Mouse (Mus musculus): ENCODE results near the gene Armh3. TPM values are rescaled to one million over a fixed set of nuclear protein-coding genes. Genes with fewer than 3 reads are reported as not detected.
"Not testable (repeated sequence)": the region's sequence is repeated elsewhere in the genome, so short reads cannot be mapped to it uniquely, and the experiment has no call there.

Armh3 gene
- total and polyA plus RNA-seq, 2 experiments from 2014 or later, result 16.5 to 17.5 TPM

- TF ChIP-seq CTCF (IDR thresholded peaks at IDR 0.05; ENCODE audit: low read depth), result no peak
- DNase-seq (ENCODE audit: low spot score), result no peak
- H3K4me3 ChIP-seq (ENCODE audit: low read length), result no peak overlapping the region
- 91% methylated on average over 4 of the region's 4 CpGs for WGBS
- no peak overlapping the region for H3K9ac ChIP-seq (replicated peaks; ENCODE audit: low read length)
- no peak overlapping the region for H3K27ac ChIP-seq
- H3K4me2 ChIP-seq (ENCODE audit: low read depth, low read length), result no peak overlapping the region
- H3K27me3 ChIP-seq (ENCODE audit: insufficient read depth, low read length), result no peaks in the 10 kb centered on the region
- H3K36me3 ChIP-seq (ENCODE audit: insufficient read depth, low read length), result no peaks in the 10 kb centered on the region
- no peak for ATAC-seq
- H3K9me3 ChIP-seq (ENCODE audit: low read length), result no peaks in the 10 kb centered on the region
- no peaks in the 10 kb centered on the region for H3K4me1 ChIP-seq (ENCODE audit: insufficient read depth, low read length)
Observed at GRCm38 (mm10) chr19:45807732-45808131, 190.6 kb downstream of the Armh3 start.

- H3K9ac ChIP-seq (replicated peaks; ENCODE audit: low read length); H3K4me3 ChIP-seq (ENCODE audit: low read length); H3K4me2 ChIP-seq (ENCODE audit: low read depth, low read length); ATAC-seq; H3K9me3 ChIP-seq (ENCODE audit: low read length); H3K4me1 ChIP-seq (ENCODE audit: insufficient read depth, low read length); H3K27ac ChIP-seq; DNase-seq (ENCODE audit: low spot score); H3K36me3 ChIP-seq (ENCODE audit: insufficient read depth, low read length); H3K27me3 ChIP-seq (ENCODE audit: insufficient read depth, low read length): not testable (repeated sequence)
- 95% methylated on average over 6 of the region's 6 CpGs for WGBS
Observed at GRCm38 (mm10) chr19:45805817-45806216, 192.5 kb downstream of the Armh3 start.

- ATAC-seq (peak; percentile 63; the same call in 1 of the 2 replicates), DNase-seq (ENCODE audit: low spot score) (peak; percentile 56)
- WGBS, result 27% methylated on average over 12 of the region's 12 CpGs
- no peaks in the 10 kb centered on the region for H3K36me3 ChIP-seq (ENCODE audit: insufficient read depth, low read length)
- H3K9ac ChIP-seq (replicated peaks; ENCODE audit: low read length), result no peak overlapping the region
- no peak overlapping the region for H3K27ac ChIP-seq
- H3K4me1 ChIP-seq (ENCODE audit: insufficient read depth, low read length), result no peaks in the 10 kb centered on the region
- H3K4me2 ChIP-seq (ENCODE audit: low read depth, low read length), result no peak overlapping the region
- no peaks in the 10 kb centered on the region for H3K27me3 ChIP-seq (ENCODE audit: insufficient read depth, low read length)
- H3K9me3 ChIP-seq (ENCODE audit: low read length), result no peaks in the 10 kb centered on the region
- H3K4me3 ChIP-seq (ENCODE audit: low read length), result no peak overlapping the region
- peak; percentile 88 for TF ChIP-seq CTCF (IDR thresholded peaks at IDR 0.05; ENCODE audit: low read depth)
Observed at GRCm38 (mm10) chr19:45804593-45805368, 193.5 kb downstream of the Armh3 start.

- ATAC-seq (peak; percentile 27; the same call in 1 of the 2 replicates), DNase-seq (ENCODE audit: low spot score) (no peak)
- WGBS, result 33% methylated on average over 4 of the region's 4 CpGs
- Histone ChIP-seq H3K4me2 (ENCODE audit: low read depth, low read length) (no peak overlapping the region), H3K9ac (replicated peaks; ENCODE audit: low read length) (no peak overlapping the region), H3K4me3 (ENCODE audit: low read length) (no peak overlapping the region), H3K4me1 (ENCODE audit: insufficient read depth, low read length) (no peaks in the 10 kb centered on the region), H3K27ac (no peak overlapping the region), H3K9me3 (ENCODE audit: low read length) (no peaks in the 10 kb centered on the region), H3K36me3 (ENCODE audit: insufficient read depth, low read length) (no peaks in the 10 kb centered on the region), H3K27me3 (ENCODE audit: insufficient read depth, low read length) (no peaks in the 10 kb centered on the region)
- TF ChIP-seq CTCF (IDR thresholded peaks at IDR 0.05; ENCODE audit: low read depth), result no peak
Observed at GRCm38 (mm10) chr19:45803408-45803807, 194.9 kb downstream of the Armh3 start.

GRCm38 (mm10) chr19:45802702-45803101 is 195.6 kb downstream of the Armh3 start:
- TF ChIP-seq CTCF (IDR thresholded peaks at IDR 0.05; ENCODE audit: low read depth), result no peak
- Histone ChIP-seq H3K4me2 (ENCODE audit: low read depth, low read length) (no peak overlapping the region), H3K9ac (replicated peaks; ENCODE audit: low read length) (no peak overlapping the region), H3K4me3 (ENCODE audit: low read length) (no peak overlapping the region), H3K27ac (no peak overlapping the region), H3K27me3 (ENCODE audit: insufficient read depth, low read length) (no peaks in the 10 kb centered on the region), H3K9me3 (ENCODE audit: low read length) (no peaks in the 10 kb centered on the region), H3K4me1 (ENCODE audit: insufficient read depth, low read length) (no peaks in the 10 kb centered on the region), H3K36me3 (ENCODE audit: insufficient read depth, low read length) (no peaks in the 10 kb centered on the region)
- WGBS, result 61% methylated on average over 4 of the region's 4 CpGs
- no peak for DNase-seq (ENCODE audit: low spot score)
- ATAC-seq, result no peak

- H3K36me3 ChIP-seq (ENCODE audit: insufficient read depth, low read length), result no peaks in the 10 kb centered on the region
- no peaks in the 10 kb centered on the region for H3K9me3 ChIP-seq (ENCODE audit: low read length)
- no peak overlapping the region for H3K4me2 ChIP-seq (ENCODE audit: low read depth, low read length)
- H3K9ac ChIP-seq (replicated peaks; ENCODE audit: low read length), result no peak overlapping the region
- TF ChIP-seq CTCF (IDR thresholded peaks at IDR 0.05; ENCODE audit: low read depth), result no peak
- no peak overlapping the region for H3K27ac ChIP-seq
- WGBS, result 85% methylated on average over 15 of the region's 15 CpGs
- H3K4me1 ChIP-seq (ENCODE audit: insufficient read depth, low read length), result no peaks in the 10 kb centered on the region
- DNase-seq (ENCODE audit: low spot score) (no peak), ATAC-seq (no peak)
- no peak overlapping the region for H3K4me3 ChIP-seq (ENCODE audit: low read length)
- H3K27me3 ChIP-seq (ENCODE audit: insufficient read depth, low read length), result no peaks in the 10 kb centered on the region
Observed at GRCm38 (mm10) chr19:45796879-45797278, 201.4 kb downstream of the Armh3 start.

- Histone ChIP-seq H3K9me3 (ENCODE audit: low read length) (no peaks in the 10 kb centered on the region), H3K36me3 (ENCODE audit: insufficient read depth, low read length) (no peaks in the 10 kb centered on the region), H3K27ac (no peak overlapping the region), H3K27me3 (ENCODE audit: insufficient read depth, low read length) (no peaks in the 10 kb centered on the region), H3K9ac (replicated peaks; ENCODE audit: low read length) (no peak overlapping the region), H3K4me2 (ENCODE audit: low read depth, low read length) (peak overlapping the region; percentile 18; the same call in 1 of the 2 replicates), H3K4me3 (ENCODE audit: low read length) (no peak overlapping the region), H3K4me1 (ENCODE audit: insufficient read depth, low read length) (no peaks in the 10 kb centered on the region)
- no peak for TF ChIP-seq CTCF (IDR thresholded peaks at IDR 0.05; ENCODE audit: low read depth)
- ATAC-seq (no peak), DNase-seq (ENCODE audit: low spot score) (no peak)
- 18% methylated on average over 15 of the region's 15 CpGs for WGBS
Observed at GRCm38 (mm10) chr19:45796061-45796556, 202.2 kb downstream of the Armh3 start.

Data from hindbrain, postnatal 0 days (tissue).